Mouse (Mus musculus) ES-Bruce4 (cell line): Measurements from ENCODE around the gene Ctnnd2. TPM values are rescaled to one million over a fixed set of nuclear protein-coding genes. Genes with fewer than 3 reads are reported as not detected.

Experiments used
- H3K27ac ChIP-seq: 2 replicates; pipeline ENCODE4 v1.5.1; 2012; ENCODE audit warnings: low read length, inconsistent platforms; ENCODE audit not compliant: insufficient read depth
- H3K27me3 ChIP-seq: 2 replicates; pipeline ENCODE4 v1.6.1; 2012; ENCODE audit warnings: mild to moderate bottlenecking, low read length, inconsistent platforms; ENCODE audit not compliant: control insufficient read depth, poor library complexity, insufficient read depth, severe bottlenecking
- H3K36me3 ChIP-seq: 2 replicates; pipeline ENCODE4 v1.6.1; 2012; ENCODE audit warnings: inconsistent platforms, mild to moderate bottlenecking, low read length, moderate library complexity; ENCODE audit not compliant: control insufficient read depth, poor library complexity, insufficient read depth, severe bottlenecking
- H3K4me1 ChIP-seq: one replicate; pipeline ENCODE4 v1.8.1; 2011; ENCODE audit warnings: low read length; ENCODE audit not compliant: control insufficient read depth, insufficient read depth
- H3K4me3 ChIP-seq: 2 replicates; pipeline ENCODE4 v1.5.1; 2011; ENCODE audit warnings: low read depth, mild to moderate bottlenecking, low read length
- H3K9ac ChIP-seq: 2 replicates; pipeline ENCODE4 v1.6.1; 2012; ENCODE audit warnings: low read depth, mild to moderate bottlenecking, inconsistent platforms; ENCODE audit not compliant: poor library complexity, severe bottlenecking
- H3K9me3 ChIP-seq: replicated peaks from 2 replicates; pipeline ENCODE4 v1.6.1; 2012; ENCODE audit warnings: mild to moderate bottlenecking, low read length, inconsistent platforms; ENCODE audit not compliant: control insufficient read depth, poor library complexity, insufficient read depth, severe bottlenecking
- CTCF ChIP-seq: IDR thresholded peaks from one replicate; pipeline ENCODE4 v1.8.1; 2011; ENCODE audit warnings: low read depth, low read length
- EP300 ChIP-seq: IDR thresholded peaks from 2 replicates; pipeline ENCODE4 v1.6.1; 2011; ENCODE audit warnings: low read depth, low read length; ENCODE audit not compliant: insufficient read depth
- POLR2A ChIP-seq: IDR thresholded peaks from one replicate; pipeline ENCODE4 v1.8.1; 2011; ENCODE audit warnings: low read length; ENCODE audit not compliant: insufficient read depth
- polyA plus RNA-seq: library from polyadenylated mRNA; stranded (reverse); fragments of >200 nt; gene quantifications from 2 replicates; pipeline ENCODE4 v1.2.4, GENCODE M21; 2011; ENCODE audit warnings: low read depth; ENCODE audit not compliant: missing spikeins, insufficient read depth, insufficient read length

Ctnnd2 gene
- polyA plus RNA-seq, 1 experiment = 2.4 TPM

GRCm38 (mm10) chr15:30471280-30471966, 299.0 kb downstream of the Ctnnd2 start:
- TF ChIP-seq POLR2A = no peak
- no peak for TF ChIP-seq EP300
- TF ChIP-seq CTCF = no peak
- Histone ChIP-seq H3K9me3 (no peaks in the 10 kb centered on the region), H3K4me1 (no peaks in the 10 kb centered on the region), H3K27me3 (no peaks in the 10 kb centered on the region), H3K36me3 (no peaks in the 10 kb centered on the region; the same call in 1 of the 2 replicates), H3K4me3 (no peak overlapping the region), H3K9ac (no peak overlapping the region), H3K27ac (no peak overlapping the region)

- H3K27ac ChIP-seq = no peak overlapping the region
- no peak overlapping the region for H3K9ac ChIP-seq
- H3K4me3 ChIP-seq = no peak overlapping the region
- H3K36me3 ChIP-seq = no peaks in the 10 kb centered on the region
- no peaks in the 10 kb centered on the region for H3K4me1 ChIP-seq
- H3K9me3 ChIP-seq = no peaks in the 10 kb centered on the region
- no peaks in the 10 kb centered on the region for H3K27me3 ChIP-seq
- TF ChIP-seq CTCF (no peak), POLR2A (no peak), EP300 (no peak)
Observed at GRCm38 (mm10) chr15:30480676-30481075, 308.3 kb downstream of the Ctnnd2 start.

- no peaks in the 10 kb centered on the region for H3K9me3 ChIP-seq
- H3K36me3 ChIP-seq = no peaks in the 10 kb centered on the region
- TF ChIP-seq EP300 (no peak), POLR2A (no peak), CTCF (no peak)
- no peak overlapping the region for H3K9ac ChIP-seq
- no peaks in the 10 kb centered on the region for H3K4me1 ChIP-seq
- H3K27me3 ChIP-seq = no peaks in the 10 kb centered on the region
- no peak overlapping the region for H3K4me3 ChIP-seq
- H3K27ac ChIP-seq = no peak overlapping the region
Observed at GRCm38 (mm10) chr15:30506476-30506875, 334.1 kb downstream of the Ctnnd2 start.

- TF ChIP-seq POLR2A = no peak
- TF ChIP-seq CTCF = no peak
- TF ChIP-seq EP300 = no peak
- Histone ChIP-seq H3K36me3 (no peaks in the 10 kb centered on the region), H3K9me3 (no peaks in the 10 kb centered on the region), H3K9ac (no peak overlapping the region), H3K27ac (no peak overlapping the region), H3K27me3 (no peaks in the 10 kb centered on the region), H3K4me1 (no peaks in the 10 kb centered on the region), H3K4me3 (no peak overlapping the region)
Observed at GRCm38 (mm10) chr15:30512467-30512866, 340.1 kb downstream of the Ctnnd2 start.

- Histone ChIP-seq H3K9me3 (no peaks in the 10 kb centered on the region), H3K9ac (no peak overlapping the region), H3K27me3 (no peaks in the 10 kb centered on the region), H3K36me3 (no peaks in the 10 kb centered on the region), H3K27ac (no peak overlapping the region), H3K4me3 (no peak overlapping the region), H3K4me1 (no peaks in the 10 kb centered on the region)
- TF ChIP-seq CTCF (no peak), POLR2A (no peak), EP300 (no peak)
Observed at GRCm38 (mm10) chr15:30513122-30513521, 340.7 kb downstream of the Ctnnd2 start.

DNA sequence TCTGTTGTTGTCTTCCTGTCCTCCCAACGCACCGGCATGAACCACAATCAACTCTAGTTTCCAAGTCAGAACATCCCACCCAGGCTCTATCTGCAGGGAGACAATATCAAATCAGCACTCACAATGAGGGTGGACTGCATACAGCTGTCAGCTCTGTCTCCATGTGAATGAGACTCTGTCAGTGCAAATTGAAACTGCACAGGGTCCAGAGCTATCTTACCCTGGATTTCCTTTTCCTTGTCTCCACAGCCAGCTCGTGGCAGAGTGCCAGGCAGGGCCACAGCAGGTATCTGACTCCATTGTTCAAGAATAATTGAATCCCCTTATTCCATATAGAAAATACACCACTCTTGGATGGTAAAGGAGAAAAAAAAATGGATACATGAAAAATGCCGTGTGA, 343.0 kb downstream of the Ctnnd2 start:
- Histone ChIP-seq H3K9me3 (no peaks in the 10 kb centered on the region), H3K4me1 (no peaks in the 10 kb centered on the region), H3K4me3 (no peak overlapping the region), H3K27ac (no peak overlapping the region), H3K27me3 (no peaks in the 10 kb centered on the region), H3K9ac (no peak overlapping the region), H3K36me3 (no peaks in the 10 kb centered on the region)
- TF ChIP-seq CTCF = no peak
- no peak for TF ChIP-seq POLR2A
- TF ChIP-seq EP300 = no peak
